Mouse (Mus musculus) forebrain, embryonic 11.5 days (tissue): ENCODE data around the gene Tenm3. TPM values are rescaled to one million over a fixed set of nuclear protein-coding genes. Genes with fewer than 3 reads are reported as not detected.

ENCODE experiments used
- ATAC-seq: fragments of 200-750 bp; cut with Nextera tagmentation; replicated peaks from 2 replicates; pipeline ENCODE4 v1.8.0; 2017; ENCODE audit warnings: moderate TSS enrichment; ENCODE audit not compliant: low FRiP score
- DNase-seq: peaks from one replicate; pipeline ENCODE4 v3.0.0-alpha.2; 2017; ENCODE audit warnings: low spot score
- H3K27ac ChIP-seq: fragments of 300-500 bp; sonication (generic); 2 replicates; pipeline ENCODE4 v1.5.1; 2014; ENCODE audit warnings: low read depth, low read length
- H3K27me3 ChIP-seq: fragments of 300-500 bp; sonication (generic); 2 replicates; pipeline ENCODE4 v1.6.1; 2014; ENCODE audit warnings: mild to moderate bottlenecking, low read length, mixed read lengths; ENCODE audit not compliant: control insufficient read depth, insufficient read depth
- H3K36me3 ChIP-seq: fragments of 300-500 bp; sonication (generic); 2 replicates; pipeline ENCODE4 v1.6.1; 2014; ENCODE audit warnings: mild to moderate bottlenecking, low read length, moderate library complexity, mixed read lengths; ENCODE audit not compliant: control insufficient read depth, insufficient read depth
- H3K4me1 ChIP-seq: fragments of 300-500 bp; sonication (generic); replicated peaks from 2 replicates; pipeline ENCODE4 v1.6.1; 2014; ENCODE audit warnings: low read length, mixed read lengths; ENCODE audit not compliant: control insufficient read depth, insufficient read depth
- H3K4me2 ChIP-seq: fragments of 300-500 bp; sonication (generic); 2 replicates; pipeline ENCODE4 v1.6.1; 2014; ENCODE audit warnings: low read depth, mild to moderate bottlenecking, low read length, moderate library complexity, mixed read lengths; ENCODE audit not compliant: severe bottlenecking
- H3K4me3 ChIP-seq: fragments of 300-500 bp; sonication (generic); 2 replicates; pipeline ENCODE4 v1.5.1; 2014; ENCODE audit warnings: low read depth, low read length
- H3K9ac ChIP-seq: fragments of 300-500 bp; sonication (generic); 2 replicates; pipeline ENCODE4 v1.6.1; 2014; ENCODE audit warnings: low read length
- H3K9me3 ChIP-seq: fragments of 300-500 bp; sonication (generic); 2 replicates; pipeline ENCODE4 v1.6.1; 2016; ENCODE audit warnings: low read length, mixed read lengths; ENCODE audit not compliant: control insufficient read depth
- WGBS: fragments of 180-500 bp; shearing (Covaris S2); extraction: QIAGEN DNeasy Blood & Tissue Kit; methylation state at CpG from one replicate; pipeline ENCODE4 v1.1.7; 2014; 5-methylcytosine and 5-hydroxymethylcytosine counted together
- polyA plus RNA-seq: library from polyadenylated mRNA; unstranded; fragments of >200 nt; fragmentation: Nextera tagmentation; extraction: Ambion mirVana; gene quantifications from 2 replicates; pipeline ENCODE4 v1.2.1, GENCODE M21; 2014

Gene Tenm3
- polyA plus RNA-seq, 1 experiment from 2014 or later = 48.1 TPM

- Histone ChIP-seq H3K27me3 (no peaks in the 10 kb centered on the region), H3K9me3 (no peaks in the 10 kb centered on the region), H3K4me3 (no peak overlapping the region), H3K27ac (no peak overlapping the region), H3K36me3 (no peaks in the 10 kb centered on the region), H3K4me1 (no peaks in the 10 kb centered on the region), H3K4me2 (no peak overlapping the region), H3K9ac (no peak overlapping the region)
- WGBS = 92% methylated on average over 4 of the region's 4 CpGs
- ATAC-seq (no peak; the same call in 1 of the 2 replicates), DNase-seq (no peak)
Observed at GRCm38 (mm10) chr8:48522536-48523123, 321.1 kb downstream of the Tenm3 start.

- no peaks in the 10 kb centered on the region for H3K4me1 ChIP-seq
- H3K9ac ChIP-seq = no peak overlapping the region
- no peak overlapping the region for H3K4me3 ChIP-seq
- no peaks in the 10 kb centered on the region for H3K9me3 ChIP-seq
- no peak for DNase-seq
- ATAC-seq = no peak
- H3K4me2 ChIP-seq = no peak overlapping the region
- H3K27me3 ChIP-seq = no peaks in the 10 kb centered on the region
- H3K36me3 ChIP-seq = no peaks in the 10 kb centered on the region
- no peak overlapping the region for H3K27ac ChIP-seq
- WGBS = 68% methylated on average over 8 of the region's 8 CpGs
Observed at GRCm38 (mm10) chr8:48522004-48522403, 321.7 kb downstream of the Tenm3 start.

GRCm38 (mm10) chr8:48517431-48517830 lies 326.3 kb downstream of the Tenm3 start:
- Histone ChIP-seq H3K27ac (no peak overlapping the region), H3K9ac (no peak overlapping the region), H3K4me1 (no peaks in the 10 kb centered on the region), H3K4me3 (no peak overlapping the region), H3K9me3 (no peaks in the 10 kb centered on the region), H3K27me3 (no peaks in the 10 kb centered on the region), H3K36me3 (no peaks in the 10 kb centered on the region), H3K4me2 (no peak overlapping the region)
- DNase-seq = no peak
- no peak for ATAC-seq

- DNase-seq (no peak), ATAC-seq (no peak)
- H3K27me3 ChIP-seq = no peaks in the 10 kb centered on the region
- H3K4me1 ChIP-seq = no peaks in the 10 kb centered on the region; the same call in 1 of the 2 replicates
- no peak overlapping the region for H3K9ac ChIP-seq
- H3K4me3 ChIP-seq = no peak overlapping the region
- 94% methylated on average over 4 of the region's 4 CpGs for WGBS
- no peak overlapping the region for H3K4me2 ChIP-seq
- H3K9me3 ChIP-seq = no peaks in the 10 kb centered on the region
- no peak overlapping the region for H3K27ac ChIP-seq
- no peaks in the 10 kb centered on the region for H3K36me3 ChIP-seq
Observed at GRCm38 (mm10) chr8:48514230-48514629, 329.5 kb downstream of the Tenm3 start.

- no peak overlapping the region for H3K9ac ChIP-seq
- no peak overlapping the region for H3K27ac ChIP-seq
- no peak overlapping the region for H3K4me2 ChIP-seq
- ATAC-seq = no peak
- no peaks in the 10 kb centered on the region for H3K36me3 ChIP-seq
- no peak overlapping the region for H3K4me3 ChIP-seq
- DNase-seq = no peak
- H3K9me3 ChIP-seq = no peaks in the 10 kb centered on the region
- no peaks in the 10 kb centered on the region for H3K27me3 ChIP-seq
- H3K4me1 ChIP-seq = no peaks in the 10 kb centered on the region; the same call in 1 of the 2 replicates
- 93% methylated on average over 7 of the region's 7 CpGs for WGBS
Observed at GRCm38 (mm10) chr8:48513801-48514200, 329.9 kb downstream of the Tenm3 start.

GRCm38 (mm10) chr8:48511546-48511945 lies 332.2 kb downstream of the Tenm3 start:
- Histone ChIP-seq H3K27ac (no peak overlapping the region), H3K27me3 (no peaks in the 10 kb centered on the region), H3K9ac (no peak overlapping the region), H3K4me1 (peaks cover 6% of the 10 kb centered on the region), H3K4me2 (no peak overlapping the region), H3K9me3 (no peaks in the 10 kb centered on the region), H3K4me3 (no peak overlapping the region), H3K36me3 (no peaks in the 10 kb centered on the region)
- WGBS = 85% methylated on average over 12 of the region's 12 CpGs
- DNase-seq (no peak), ATAC-seq (no peak)

GRCm38 (mm10) chr8:48511137-48511536 lies 332.6 kb downstream of the Tenm3 start:
- no peak for DNase-seq
- Histone ChIP-seq H3K4me2 (no peak overlapping the region), H3K9me3 (no peaks in the 10 kb centered on the region), H3K36me3 (no peaks in the 10 kb centered on the region), H3K4me1 (peaks cover 6% of the 10 kb centered on the region), H3K27ac (no peak overlapping the region), H3K27me3 (no peaks in the 10 kb centered on the region), H3K9ac (no peak overlapping the region), H3K4me3 (no peak overlapping the region)
- WGBS = 95% methylated on average over 14 of the region's 14 CpGs
- no peak for ATAC-seq

GRCm38 (mm10) chr8:48508641-48509599 lies 334.8 kb downstream of the Tenm3 start:
- Histone ChIP-seq H3K27ac (no peak overlapping the region), H3K27me3 (no peaks in the 10 kb centered on the region), H3K9me3 (no peaks in the 10 kb centered on the region), H3K4me1 (peaks cover 6% of the 10 kb centered on the region), H3K36me3 (no peaks in the 10 kb centered on the region), H3K4me3 (0 out of 2 replicates have a peak overlapping the region, but pooled peaks have one; percentile 5), H3K4me2 (peak overlapping the region; percentile 34), H3K9ac (no peak overlapping the region)
- 58% methylated on average over 29 of the region's 29 CpGs for WGBS
- peak; percentile 56 for ATAC-seq
- no peak for DNase-seq
